Mouse (Mus musculus): ENCODE results near the gene Nxph3.

DNA sequence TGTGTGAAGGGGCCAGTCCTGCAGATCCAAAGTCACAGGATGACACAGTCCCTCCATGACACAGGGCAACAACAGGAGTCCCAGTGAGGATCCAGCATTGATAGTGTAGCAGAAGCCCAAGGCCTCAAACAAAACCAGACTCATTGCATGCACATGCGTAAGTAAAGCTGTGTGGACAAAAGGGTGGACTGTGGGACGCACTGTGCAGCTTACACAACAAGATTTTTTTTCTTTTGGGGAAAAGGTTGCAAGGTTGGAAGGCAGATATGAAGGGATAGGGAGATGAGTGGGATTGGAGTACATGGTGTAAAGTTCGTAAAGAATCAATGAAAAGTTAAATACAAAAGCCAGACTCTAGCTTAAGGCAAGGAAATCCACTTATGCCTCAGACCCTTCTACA lies 52.2 kb downstream of the Nxph3 start:
- TF ChIP-seq CTCF (IDR thresholded peaks at IDR 0.05; ENCODE audit: low read depth) (0 out of 2 replicates have a peak, but pooled peaks have one; percentile 0), EP300 (IDR thresholded peaks at IDR 0.05; ENCODE audit: low read depth) (peak; percentile 31; the same call in 1 of the 2 replicates)

All from liver, postnatal 0 days (tissue).